Mouse (Mus musculus) cerebellum, adult 18-20 months (tissue): ENCODE results near the gene Mrm3.
A peak's percentile ranks its signal among the peaks of the same experiment; 100 is the strongest.

Source experiments
- DNase-seq, 2 experiments: peaks; one replicate each; pipeline ENCODE4 v3.0.0; 2021

Mrm3 gene

DNA sequence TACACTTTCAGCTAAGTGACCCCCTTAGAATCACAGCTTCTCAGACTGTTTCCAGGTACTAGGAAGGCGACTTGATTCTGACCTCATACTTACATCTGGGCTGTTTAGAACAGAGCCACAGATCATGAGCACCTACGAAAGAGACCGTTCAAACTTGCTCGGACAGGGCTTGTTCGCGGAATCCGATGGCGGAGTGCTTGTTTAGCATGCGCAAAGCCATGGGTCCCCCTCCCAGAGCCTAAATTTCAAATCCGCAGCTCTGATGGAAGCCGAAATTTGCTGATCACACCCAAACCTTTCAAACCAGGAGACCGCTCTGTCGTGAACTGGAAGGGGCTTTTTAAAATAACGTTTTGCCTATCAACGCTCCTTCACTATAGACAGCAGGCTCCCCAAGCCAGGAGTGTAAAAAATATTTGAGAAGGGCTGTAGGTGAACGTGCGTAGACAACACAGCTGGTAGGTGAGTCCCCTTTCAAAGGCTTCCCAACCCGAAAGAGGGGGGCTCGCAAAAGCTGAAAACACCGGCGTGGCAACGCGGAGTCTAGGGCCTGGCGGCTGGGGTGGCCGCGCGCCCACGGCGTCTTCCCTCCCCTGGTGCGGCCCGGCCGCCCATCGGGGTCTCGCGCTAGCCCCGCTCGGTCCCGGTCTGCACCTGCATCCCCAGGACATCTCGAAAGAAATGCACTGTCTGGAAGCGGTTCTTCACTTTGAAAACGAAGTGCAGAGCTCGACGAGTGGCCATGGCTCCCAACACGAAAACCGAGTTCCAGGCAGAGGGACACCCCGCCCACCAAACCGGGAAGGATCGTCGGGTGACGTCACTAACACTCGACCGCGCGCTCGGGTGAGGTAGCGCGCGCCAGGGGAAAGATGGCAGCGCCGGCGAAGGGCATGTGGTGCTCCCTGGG, at the start of gene Mrm3, which contains the start of gene Glod4:
Gene Mrm3 (plus strand): TSS at position 815 of the 910 bp plus-strand sequence.
Gene Glod4 (minus strand): TSS at position 825 of the 910 bp plus-strand sequence.
- peak; percentile 92 to 95 for DNase-seq

- no peak for DNase-seq
These were observed 47.1 kb upstream of the Mrm3 start for GRCm38 (mm10) chr11:76196275-76196976.

GRCm38 (mm10) chr11:76196977-76197469, 46.5 kb upstream of the Mrm3 start:
- no peak for DNase-seq

GRCm38 (mm10) chr11:76201761-76202674, 41.5 kb upstream of the Mrm3 start:
- peak; percentile 94 to 95 for DNase-seq

- DNase-seq = no peak
These were observed 36.7 kb upstream of the Mrm3 start for GRCm38 (mm10) chr11:76206793-76207192.

- no peak for DNase-seq
These were observed 33.1 kb upstream of the Mrm3 start for GRCm38 (mm10) chr11:76210228-76210985.

DNA sequence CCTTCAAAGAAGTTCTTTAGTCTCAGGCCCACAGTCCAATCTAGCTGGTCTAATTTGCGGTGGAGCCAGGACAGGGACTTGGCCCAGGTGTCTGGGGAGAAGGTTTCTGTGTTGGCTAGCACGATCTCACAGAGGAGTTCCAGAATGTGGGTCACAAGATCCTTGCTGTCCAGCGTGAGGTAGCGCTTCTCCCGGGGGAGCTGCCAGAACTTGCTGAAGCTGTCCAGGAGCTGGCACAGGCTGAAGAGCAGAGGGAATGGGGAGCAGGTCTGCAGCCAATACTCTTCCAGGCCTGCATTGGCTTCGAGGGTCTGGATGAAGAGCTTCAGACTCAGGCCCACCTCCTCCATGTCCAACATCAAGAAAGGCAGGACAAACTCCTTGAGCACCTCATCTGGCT, 31.9 kb upstream of the Mrm3 start:
- DNase-seq = peak in 1 of 2 experiments; percentile 24

DNA sequence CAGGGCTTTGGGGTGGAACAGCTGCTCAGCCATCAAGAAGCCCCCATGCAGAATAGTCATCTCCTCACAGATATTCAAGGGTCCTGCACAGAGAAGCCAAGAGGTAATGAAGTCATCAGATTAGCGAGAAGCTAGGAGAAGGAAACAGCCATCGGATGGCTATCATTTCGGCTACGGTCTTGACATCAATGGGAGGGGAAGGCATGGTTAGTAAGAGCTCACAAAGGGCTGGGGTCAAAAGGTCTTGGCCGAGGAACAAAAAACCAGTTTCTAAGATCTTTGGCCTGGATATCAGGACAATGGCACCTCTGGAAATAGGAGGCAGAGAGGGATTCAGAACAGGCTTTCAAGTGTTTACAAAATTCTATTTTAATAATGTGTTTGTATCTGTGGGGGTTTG, 29.7 kb upstream of the Mrm3 start:
- DNase-seq = no peak

GRCm38 (mm10) chr11:76215011-76215410, 28.5 kb upstream of the Mrm3 start:
- no peak for DNase-seq

DNA sequence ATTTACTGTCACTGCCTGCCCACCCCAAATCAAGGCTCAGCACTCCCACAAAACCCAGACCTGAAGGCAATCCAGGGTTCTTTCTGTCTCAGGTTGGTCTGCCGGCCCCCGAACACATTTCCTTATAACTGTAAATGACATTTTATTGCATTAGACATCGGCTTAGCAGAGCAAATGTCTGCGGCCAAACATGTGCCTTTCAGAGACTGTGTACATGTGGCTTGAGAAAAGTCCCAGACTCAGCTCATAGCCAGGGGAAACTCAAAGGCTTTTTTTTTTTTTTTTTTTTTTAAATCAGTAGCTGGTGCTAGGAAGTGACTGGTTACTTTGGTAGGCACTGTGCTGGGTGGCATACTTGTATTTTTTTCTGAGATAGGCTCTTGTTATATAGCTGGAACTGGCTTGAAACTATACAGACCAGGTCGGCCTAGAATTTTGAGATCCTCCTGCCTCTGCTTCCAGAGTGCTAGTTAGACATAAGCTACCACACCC, 27.4 kb upstream of the Mrm3 start:
- DNase-seq = no peak

DNA sequence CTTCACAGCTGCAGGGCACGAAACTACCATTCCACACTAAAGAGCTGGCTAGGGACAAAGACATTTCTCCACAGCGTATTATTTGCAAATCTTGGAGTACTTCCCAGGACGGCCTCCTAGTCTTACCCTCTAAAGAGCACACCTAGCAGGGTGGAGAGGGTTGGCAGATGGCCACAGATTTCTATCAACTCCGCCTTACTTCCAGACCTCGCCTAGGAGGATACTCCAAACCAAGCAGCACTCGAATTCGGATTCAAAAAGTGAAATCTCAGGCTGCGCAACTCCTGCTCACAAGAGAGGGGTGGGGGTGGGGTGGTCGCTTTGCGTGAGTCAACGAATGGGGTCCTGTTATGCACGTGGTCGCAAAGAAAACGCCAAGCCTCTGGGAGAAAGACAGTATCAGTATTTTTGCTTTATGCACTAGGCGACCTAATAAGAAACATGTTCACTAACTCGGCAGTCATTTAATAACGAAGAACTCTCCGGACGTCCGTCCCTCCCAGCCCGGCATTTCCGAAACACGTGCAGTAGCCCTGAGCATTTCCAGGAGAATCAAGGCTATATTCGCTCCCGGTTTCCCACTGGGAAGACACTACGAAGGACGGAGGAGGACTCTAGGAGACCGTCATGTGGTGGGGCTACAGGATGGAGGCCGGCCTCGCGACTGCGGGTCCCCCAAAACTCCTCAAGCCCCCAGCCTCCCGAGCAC, 26.7 kb upstream of the Mrm3 start:
- peak; percentile 37 to 39 for DNase-seq

- DNase-seq = peak; percentile 97 to 98
These were observed 26.1 kb upstream of the Mrm3 start, which contains the start of the genes Dbil5 and Gemin4 for GRCm38 (mm10) chr11:76217390-76217800. Dbil5 (plus strand) TSS chr11:76217608. Gemin4 (minus strand) TSS chr11:76217664.

DNA sequence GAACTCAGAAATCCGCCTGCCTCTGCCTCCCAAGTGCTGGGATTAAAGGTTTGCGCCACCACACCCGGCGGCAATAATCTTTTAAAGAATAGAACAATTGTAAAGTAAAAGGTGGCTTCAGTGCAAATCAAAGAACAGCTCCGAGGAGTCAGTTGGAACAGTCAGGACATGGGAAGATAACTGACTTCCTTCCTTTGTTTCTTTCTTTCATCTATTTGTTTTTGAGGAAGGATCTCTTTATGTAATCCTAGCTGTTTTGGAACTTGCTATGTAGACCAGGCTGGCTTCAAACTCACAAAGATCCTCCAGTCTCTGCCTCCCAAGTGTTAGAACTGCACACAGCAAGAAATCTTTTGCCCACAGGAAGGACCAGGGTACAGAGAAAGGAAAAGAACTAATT, 18.9 kb upstream of the Mrm3 start:
- DNase-seq = no peak

DNA sequence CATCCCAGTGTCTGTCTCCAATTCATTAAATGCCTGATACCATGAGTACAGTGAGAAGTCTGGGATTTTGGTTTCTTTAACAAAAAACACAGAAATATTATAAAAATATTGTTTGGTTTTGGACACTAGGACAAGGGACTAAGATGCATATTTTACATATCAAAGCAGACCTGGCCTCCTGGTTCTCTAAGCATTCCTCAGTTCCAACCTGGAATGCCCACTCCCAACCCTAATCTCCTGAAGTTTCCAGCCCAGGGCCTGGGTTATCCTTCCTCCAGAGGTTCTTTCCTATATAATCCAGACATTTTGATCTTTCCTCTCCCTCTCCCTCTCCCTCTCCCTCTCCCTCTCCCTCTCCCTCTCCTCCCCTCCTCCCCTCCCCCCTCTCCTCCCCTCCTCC, 18.5 kb upstream of the Mrm3 start:
- DNase-seq = no peak

GRCm38 (mm10) chr11:76236136-76236535, 7.4 kb upstream of the Mrm3 start:
- DNase-seq = no peak

DNA sequence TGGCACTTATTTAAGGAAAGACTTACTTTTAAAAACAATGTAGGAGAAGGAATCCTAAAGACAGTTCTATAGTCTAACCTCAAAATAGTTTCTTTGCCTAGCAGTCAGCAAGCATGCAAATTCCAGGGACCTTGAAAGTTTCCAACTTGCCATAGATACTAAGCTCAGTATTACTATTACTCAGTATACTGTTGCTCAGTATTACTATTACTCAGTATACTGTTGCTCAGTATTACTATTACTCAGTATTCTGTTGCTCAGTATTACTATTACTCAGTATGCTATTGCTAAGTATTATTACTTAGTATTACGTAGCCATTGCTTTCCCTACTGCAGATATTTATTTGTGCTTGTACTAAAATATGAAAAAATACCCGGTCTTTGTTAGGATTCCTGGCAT, 3.8 kb upstream of the Mrm3 start:
- no peak for DNase-seq

- DNase-seq = peak in 1 of 2 experiments; percentile 31
These were observed 464 bp downstream of the Mrm3 start for GRCm38 (mm10) chr11:76243811-76244546.

DNA sequence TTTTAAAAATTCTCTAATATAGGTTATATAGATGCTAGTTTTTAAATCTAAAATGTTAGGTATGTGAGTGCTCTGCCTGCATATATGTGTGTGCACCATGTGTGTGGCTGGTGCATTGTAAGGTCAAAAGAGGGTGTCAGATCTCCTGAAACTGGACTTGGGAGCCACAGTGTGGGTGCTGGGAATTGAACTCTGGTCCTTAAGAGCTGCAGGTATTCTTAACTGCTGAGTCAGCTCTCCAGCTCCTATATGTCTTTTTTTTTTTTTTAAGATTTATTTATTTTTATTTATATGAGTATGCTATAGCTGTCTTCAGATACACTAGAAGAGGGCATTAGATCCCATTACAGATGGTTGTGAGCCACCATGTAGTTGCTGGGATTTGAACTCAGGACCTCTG, 2.9 kb downstream of the Mrm3 start:
- DNase-seq = no peak

DNA sequence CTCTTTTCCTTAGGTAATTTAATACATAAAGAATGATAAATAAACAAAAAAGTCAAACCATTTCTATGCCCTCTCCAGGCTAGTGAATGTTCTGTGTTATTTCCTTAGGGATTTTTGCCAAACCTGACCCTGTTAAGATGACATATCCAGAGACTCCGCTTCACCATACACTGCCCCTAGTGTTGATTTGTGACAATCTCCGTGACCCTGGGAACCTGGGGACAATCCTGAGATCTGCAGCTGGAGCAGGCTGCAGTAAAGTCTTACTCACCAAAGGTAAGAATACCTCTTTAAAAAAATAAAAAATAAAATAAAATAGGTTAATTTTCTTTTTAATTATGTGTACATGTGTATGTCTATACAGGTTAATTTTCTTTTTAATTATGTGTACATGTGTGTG, 3.7 kb downstream of the Mrm3 start:
- DNase-seq = no peak

GRCm38 (mm10) chr11:76252036-76252435, 8.5 kb downstream of the Mrm3 start:
- DNase-seq = peak; percentile 78
